Mouse (Mus musculus) liver (tissue): ENCODE measurements around the gene Chmp3.
A peak's percentile ranks its signal among the peaks of the same experiment; 100 is the strongest.

Experiments used
- DNase-seq: peaks from one replicate; pipeline ENCODE4 v3.0.0-alpha.2; 2020; ENCODE audit warnings: mixed read lengths

The Chmp3 gene

GRCm38 (mm10) chr6:71543686-71544499, at the start of gene Chmp3:
Gene Chmp3 (plus strand): TSS chr6:71543797.
- peak; percentile 97 for DNase-seq

DNA sequence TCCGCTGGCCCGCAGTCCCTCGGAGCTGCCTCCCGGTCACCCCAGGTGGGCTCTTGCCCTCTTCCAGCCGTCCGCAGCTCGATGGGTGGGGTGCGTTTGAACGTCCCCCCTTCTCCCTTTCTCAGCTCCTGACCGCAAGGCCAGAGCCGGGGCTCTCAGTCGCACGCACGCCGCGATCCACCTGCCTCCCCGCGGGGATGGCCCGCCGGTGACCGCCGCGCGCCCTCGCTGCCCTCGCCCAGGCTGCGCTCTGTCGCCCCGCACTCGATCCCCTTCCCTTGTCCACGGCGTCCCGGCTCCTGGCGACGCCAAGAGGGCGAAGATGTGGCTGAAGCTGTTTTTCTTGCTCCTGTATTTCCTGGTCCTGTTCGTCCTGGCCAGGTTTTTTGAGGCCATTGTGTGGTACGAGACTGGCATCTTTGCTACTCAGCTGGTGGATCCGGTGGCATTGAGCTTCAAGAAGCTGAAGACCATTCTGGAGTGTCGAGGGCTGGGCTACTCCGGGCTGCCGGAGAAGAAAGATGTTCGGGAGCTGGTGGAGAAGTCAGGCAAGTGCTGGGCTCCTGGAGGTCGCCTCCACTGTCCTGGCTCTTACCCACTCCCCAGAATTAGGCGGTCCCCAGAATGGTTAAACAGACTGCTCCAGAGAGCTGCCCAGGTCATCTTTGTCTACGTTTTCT, 49.1 kb upstream of the Chmp3 start:
- DNase-seq = peak; percentile 60

GRCm38 (mm10) chr6:71500575-71500974, 43.0 kb upstream of the Chmp3 start:
- DNase-seq = no peak

DNA sequence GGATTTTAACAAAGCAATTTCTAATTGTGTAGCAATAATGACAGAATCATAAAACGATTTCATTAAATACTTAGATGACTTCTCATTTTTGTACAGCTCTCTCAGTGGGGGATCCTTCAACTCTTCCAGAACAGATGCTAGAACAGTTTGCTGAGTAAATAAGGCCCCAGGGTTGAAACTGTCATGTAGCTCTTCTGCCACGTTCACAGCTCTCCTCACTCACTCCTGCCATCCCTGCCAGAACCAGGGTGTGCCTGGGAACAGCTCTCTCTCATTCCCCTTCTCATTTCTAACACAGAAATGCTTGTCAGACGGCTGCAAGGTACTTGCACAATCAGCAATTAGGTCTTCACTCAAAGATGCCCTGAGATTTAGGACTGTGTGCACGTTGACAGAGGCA, 40.6 kb upstream of the Chmp3 start:
- no peak for DNase-seq

- DNase-seq = no peak
Measured at GRCm38 (mm10) chr6:71503670-71504069, 39.9 kb upstream of the Chmp3 start.

DNA sequence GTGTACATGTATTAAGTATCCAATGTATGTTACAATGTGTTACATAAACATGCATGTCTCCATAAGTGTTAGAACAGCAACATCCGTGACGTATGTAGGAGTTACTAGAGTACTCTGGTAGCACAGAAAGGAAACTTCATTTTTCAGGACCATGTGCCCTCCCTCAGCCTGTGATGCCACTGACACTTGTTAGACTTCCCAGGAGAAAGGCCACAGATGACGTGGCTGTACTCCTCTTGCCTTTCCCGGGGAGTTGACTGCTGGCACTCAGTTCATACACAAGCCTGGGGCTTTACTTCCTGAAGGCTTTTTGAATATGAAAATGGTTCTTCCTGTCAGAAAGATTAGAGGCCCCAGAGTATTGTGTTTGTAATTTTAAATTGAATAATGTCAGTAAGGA, 39.5 kb upstream of the Chmp3 start:
- no peak for DNase-seq

GRCm38 (mm10) chr6:71505671-71506070, 37.9 kb upstream of the Chmp3 start:
- no peak for DNase-seq

DNA sequence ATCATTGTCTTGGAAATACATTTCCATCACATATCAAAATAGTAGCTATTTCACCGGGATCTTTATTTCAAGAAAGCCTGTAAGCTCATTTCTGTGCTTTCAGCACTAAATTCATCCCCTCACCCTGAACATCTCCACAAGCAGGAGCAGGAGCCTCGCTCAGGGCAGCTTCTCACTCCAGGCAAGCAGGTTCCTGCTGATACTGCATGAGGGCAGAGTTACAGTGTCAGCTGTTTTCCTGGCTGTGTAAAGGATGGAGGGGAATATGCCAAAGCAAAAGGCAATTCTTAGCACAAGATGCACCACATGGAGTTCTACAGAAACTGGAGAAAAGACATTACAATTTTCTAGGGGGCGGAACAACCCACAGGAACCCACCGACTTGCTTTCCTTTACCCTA, 24.1 kb upstream of the Chmp3 start:
- no peak for DNase-seq

DNA sequence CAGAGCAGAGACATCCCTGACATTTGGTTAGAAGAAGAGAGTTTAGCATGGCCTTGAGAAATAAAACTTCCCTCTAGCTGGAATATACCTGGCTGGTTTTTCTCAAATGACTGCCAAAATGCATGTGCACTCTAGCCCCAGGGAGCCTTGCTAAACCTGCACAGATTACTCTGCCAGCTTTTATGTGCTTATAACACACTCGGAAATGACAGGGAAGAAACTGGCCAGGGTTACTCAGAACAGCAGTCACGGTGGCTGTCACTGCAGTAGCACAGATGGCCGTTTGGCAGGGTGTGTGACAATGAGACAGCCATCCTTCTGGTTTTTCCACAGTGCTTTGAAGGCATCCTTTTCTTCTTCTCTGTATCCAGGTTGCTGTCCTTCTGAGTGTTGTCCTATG, 18.0 kb upstream of the Chmp3 start:
- no peak for DNase-seq

DNA sequence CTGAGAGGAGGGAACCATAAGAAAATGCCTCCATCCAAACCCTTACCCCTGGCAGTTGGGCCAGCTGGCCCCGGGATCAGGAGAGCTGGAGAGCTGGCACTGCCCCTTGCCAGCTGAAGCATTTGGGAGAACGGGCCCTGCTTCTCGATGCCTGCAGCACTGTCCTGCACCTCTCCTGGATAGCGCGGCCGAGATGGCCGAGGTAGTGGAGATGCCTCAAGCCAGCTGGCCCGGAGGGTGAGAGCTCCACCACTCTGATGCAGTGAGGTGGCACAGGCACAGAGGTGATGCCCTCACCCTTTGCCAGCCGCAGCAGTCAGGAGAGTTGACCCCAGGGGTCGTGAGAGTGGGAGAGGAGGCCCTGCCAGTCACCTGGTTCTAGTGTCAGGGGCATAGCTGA, 16.5 kb upstream of the Chmp3 start:
- no peak for DNase-seq

GRCm38 (mm10) chr6:71527826-71528225, 15.8 kb upstream of the Chmp3 start:
- no peak for DNase-seq

DNA sequence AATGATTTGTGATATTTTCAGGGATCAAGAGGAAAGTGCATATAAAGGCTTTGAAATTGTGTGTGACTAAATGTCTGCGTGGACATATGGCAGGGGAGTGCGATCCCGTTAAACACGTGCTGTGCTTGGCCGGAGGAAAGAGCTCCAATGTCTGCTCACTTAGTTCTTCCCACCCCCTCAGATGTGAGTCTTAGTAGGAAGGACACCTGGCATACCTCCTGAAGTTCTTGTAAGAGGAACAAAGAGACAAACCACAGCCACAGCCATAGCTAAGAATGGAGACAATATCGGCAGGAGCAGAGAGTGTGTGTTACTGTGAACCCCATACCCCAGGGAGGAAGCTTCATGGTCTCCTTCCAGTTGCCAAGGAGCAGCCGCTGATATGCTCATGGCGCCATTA, 13.4 kb upstream of the Chmp3 start:
- no peak for DNase-seq

- no peak for DNase-seq
Measured at GRCm38 (mm10) chr6:71537286-71537685, 6.3 kb upstream of the Chmp3 start.

DNA sequence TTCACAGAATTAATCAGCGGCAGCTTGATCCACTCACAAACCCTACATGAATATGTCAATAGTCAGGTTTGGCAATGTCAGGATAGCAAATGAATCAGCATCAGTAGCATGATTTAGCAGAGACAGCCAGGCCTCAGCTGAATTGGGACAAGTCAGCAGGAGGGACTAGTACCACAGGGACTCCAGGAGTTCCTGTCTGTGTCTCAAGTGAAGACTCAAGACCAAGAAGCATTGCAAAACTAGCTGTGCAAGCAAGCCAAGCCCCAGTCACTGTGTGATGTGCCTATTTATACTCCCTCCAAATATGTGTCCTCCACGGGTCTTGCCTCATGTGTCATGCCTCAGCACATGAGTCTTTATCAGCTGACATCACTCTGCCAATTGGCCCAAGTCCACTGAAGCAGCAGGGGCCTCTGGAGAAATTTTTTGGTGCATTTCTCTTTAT, 11.9 kb downstream of the Chmp3 start:
- DNase-seq = peak; percentile 9

DNA sequence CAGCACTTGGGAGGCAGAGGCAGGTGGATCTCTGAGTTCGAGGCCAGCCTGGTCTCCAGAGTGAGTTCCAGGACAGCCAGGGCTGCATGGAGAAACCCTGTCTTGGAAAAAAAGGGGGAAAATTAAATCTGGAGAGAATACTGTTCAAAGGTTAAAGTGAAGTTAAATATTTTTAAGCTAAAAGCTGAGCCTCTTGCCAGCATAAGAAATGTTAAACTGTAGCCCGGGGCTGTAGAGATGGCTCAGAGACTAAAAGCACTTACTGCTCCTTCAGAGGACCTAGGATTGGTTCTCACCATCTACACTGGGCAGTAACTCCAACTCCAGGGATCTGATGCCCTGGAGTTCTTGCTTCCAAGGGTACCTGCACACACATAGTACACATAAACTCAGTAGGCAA, 13.2 kb downstream of the Chmp3 start:
- DNase-seq = no peak

- DNase-seq = no peak
Measured at GRCm38 (mm10) chr6:71568616-71569015, 25.0 kb downstream of the Chmp3 start.

DNA sequence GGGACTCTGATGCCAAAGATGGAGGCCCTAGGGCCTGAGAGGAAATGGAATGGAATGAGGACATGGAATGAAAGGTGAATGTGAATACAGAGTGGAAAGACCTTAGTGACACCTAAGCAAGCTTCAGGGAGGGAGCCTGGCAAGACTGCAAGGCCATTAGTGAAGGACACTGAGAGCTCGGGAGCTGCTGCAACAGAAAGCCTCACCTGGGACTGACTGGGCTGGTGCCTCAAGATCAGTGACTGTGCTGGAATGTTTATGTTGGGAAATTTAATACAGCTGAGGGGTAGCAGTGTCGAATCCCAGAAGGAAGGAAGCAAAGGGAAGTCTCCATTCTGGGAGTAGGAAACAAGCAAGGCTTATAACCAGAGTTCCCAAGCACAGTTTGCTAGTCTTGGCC, 25.4 kb downstream of the Chmp3 start:
- no peak for DNase-seq

- no peak for DNase-seq
Measured at GRCm38 (mm10) chr6:71575359-71575758, 31.8 kb downstream of the Chmp3 start.

- DNase-seq = no peak
Measured at GRCm38 (mm10) chr6:71579478-71579877, 35.9 kb downstream of the Chmp3 start.

DNA sequence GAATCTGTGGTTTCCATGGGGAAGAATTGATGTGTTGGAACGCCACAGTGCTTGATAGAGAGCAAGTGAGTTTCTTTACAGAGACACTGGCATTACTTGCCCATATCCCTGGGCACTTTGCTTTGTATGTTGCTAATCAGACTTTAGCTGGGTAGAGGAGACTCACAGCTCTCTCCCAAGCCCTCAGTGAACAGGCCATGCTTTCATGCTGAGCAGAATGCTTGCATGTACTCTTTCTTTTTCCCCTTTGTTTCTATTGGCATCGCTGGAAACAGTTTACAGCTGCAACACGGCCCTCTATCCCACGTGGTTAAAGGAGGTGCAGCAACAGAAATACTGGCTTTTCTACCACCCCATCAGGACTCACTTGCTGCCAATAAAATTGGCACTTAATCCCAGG, 39.6 kb downstream of the Chmp3 start:
- DNase-seq = no peak

DNA sequence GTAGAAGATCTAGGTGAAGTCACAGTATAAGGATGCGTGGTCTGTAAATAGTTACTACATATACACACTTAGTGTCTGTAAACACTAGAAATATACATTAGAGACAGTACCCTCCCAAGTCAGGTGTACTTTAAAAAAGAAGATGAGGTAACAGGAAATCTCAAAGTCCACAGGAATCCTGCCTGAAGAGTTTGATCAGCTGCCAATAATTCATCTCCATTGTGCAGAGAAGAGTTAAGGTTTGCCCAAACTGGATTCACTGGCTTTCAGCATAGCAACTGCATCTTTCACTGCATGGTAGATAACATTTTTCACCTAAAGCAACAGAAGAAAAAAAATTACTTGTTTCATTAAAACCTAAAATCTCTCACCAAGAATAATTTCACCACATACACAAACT, 45.8 kb downstream of the Chmp3 start:
- no peak for DNase-seq

DNA sequence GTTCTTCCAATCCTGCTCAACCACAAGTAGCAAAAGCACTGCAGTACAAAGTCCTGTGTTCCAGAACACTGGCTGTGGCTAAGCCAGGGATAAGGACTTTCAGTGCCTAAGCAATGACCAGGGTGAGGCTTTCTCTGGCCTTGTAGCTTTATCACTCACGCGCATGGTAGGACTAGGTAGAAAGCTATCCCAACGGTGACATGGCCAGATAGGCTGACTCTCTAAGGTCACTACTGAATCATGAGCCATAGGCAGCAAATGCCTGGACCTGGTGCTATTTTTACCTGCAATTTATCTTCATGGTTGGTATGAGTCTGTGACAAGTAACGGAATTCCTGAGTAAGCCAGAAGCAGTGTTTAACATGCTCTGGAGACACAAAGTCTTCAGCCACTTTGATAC, 46.6 kb downstream of the Chmp3 start:
- no peak for DNase-seq

DNA sequence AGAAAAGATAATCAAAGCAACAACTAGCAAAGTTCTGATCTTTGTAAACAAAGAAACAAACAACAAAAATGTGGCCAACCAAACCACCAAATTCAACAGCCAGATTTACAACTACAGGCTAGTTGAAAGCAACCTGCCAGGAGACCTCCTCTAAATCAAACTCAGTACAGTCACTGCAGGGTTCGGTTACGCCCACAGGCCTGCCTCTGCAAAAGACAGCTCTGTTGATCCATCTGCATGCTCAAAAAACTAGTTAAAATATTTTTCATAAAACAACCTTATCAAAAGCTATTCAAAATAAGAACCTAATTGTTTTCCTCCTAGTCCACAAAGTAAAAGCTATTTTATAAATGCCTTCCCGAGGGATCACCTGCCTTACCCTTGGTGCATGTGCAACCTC, 64.2 kb downstream of the Chmp3 start:
- no peak for DNase-seq

GRCm38 (mm10) chr6:71608994-71609393, 65.4 kb downstream of the Chmp3 start:
- no peak for DNase-seq

GRCm38 (mm10) chr6:71609968-71610367, 66.4 kb downstream of the Chmp3 start:
- peak; percentile 75 for DNase-seq
